Mouse (Mus musculus): ENCODE data around the gene Ttc28. TPM values are rescaled to one million over a fixed set of nuclear protein-coding genes. Genes with fewer than 3 reads are reported as not detected.

The Ttc28 gene
- total RNA-seq, 2 experiments from 2014 or later = 10.2 to 11.7 TPM

GRCm38 (mm10) chr5:111204976-111205586, 325.5 kb downstream of the Ttc28 start:
- no peak for TF ChIP-seq CTCF (conservative IDR thresholded peaks at IDR 0.05)
- no peak overlapping the region for H3K27ac ChIP-seq
- DNase-seq (ENCODE audit: low spot score in 2 of 2) = peak in 1 of 2 experiments; percentile 29
- no peak overlapping the region for H3K4me3 ChIP-seq

GRCm38 (mm10) chr5:111205817-111206216, 326.2 kb downstream of the Ttc28 start:
- Histone ChIP-seq H3K27ac (no peak overlapping the region), H3K4me3 (no peak overlapping the region)
- no peak for TF ChIP-seq CTCF (conservative IDR thresholded peaks at IDR 0.05)
- no peak for DNase-seq (ENCODE audit: low spot score in 2 of 2)

GRCm38 (mm10) chr5:111207924-111208659, 328.5 kb downstream of the Ttc28 start:
- H3K27ac ChIP-seq = no peak overlapping the region
- peak; percentile 71 for TF ChIP-seq CTCF (conservative IDR thresholded peaks at IDR 0.05)

GRCm38 (mm10) chr5:111208660-111208969, 329.0 kb downstream of the Ttc28 start:
- TF ChIP-seq CTCF (conservative IDR thresholded peaks at IDR 0.05) = peak; percentile 91
- Histone ChIP-seq H3K27ac (no peak overlapping the region), H3K4me3 (no peak overlapping the region)
- DNase-seq (ENCODE audit: low spot score in 2 of 2) = peak; percentile 55 to 64

More at GRCm38 (mm10) chr5:111207924-111208659, 328.5 kb downstream of the Ttc28 start:
- DNase-seq (ENCODE audit: low spot score in 2 of 2) = no peak
- H3K4me3 ChIP-seq = no peak overlapping the region

GRCm38 (mm10) chr5:111213935-111214450, 334.4 kb downstream of the Ttc28 start:
- Histone ChIP-seq H3K4me3 (no peak overlapping the region), H3K27ac (no peak overlapping the region)
- DNase-seq (ENCODE audit: low spot score in 2 of 2) = no peak
- TF ChIP-seq CTCF (conservative IDR thresholded peaks at IDR 0.05) = no peak

- TF ChIP-seq CTCF (conservative IDR thresholded peaks at IDR 0.05) = no peak
- no peak for DNase-seq (ENCODE audit: low spot score in 2 of 2)
- Histone ChIP-seq H3K4me3 (no peak overlapping the region), H3K27ac (no peak overlapping the region)
Observed at GRCm38 (mm10) chr5:111214890-111215289, 335.3 kb downstream of the Ttc28 start.

GRCm38 (mm10) chr5:111215722-111216121, 336.1 kb downstream of the Ttc28 start:
- H3K4me3 ChIP-seq = no peak overlapping the region
- no peak for DNase-seq (ENCODE audit: low spot score in 2 of 2)
- no peak for TF ChIP-seq CTCF (conservative IDR thresholded peaks at IDR 0.05)
- no peak overlapping the region for H3K27ac ChIP-seq

GRCm38 (mm10) chr5:111216166-111216565, 336.6 kb downstream of the Ttc28 start:
- Histone ChIP-seq H3K27ac (no peak overlapping the region), H3K4me3 (no peak overlapping the region)
- no peak for DNase-seq (ENCODE audit: low spot score in 2 of 2)
- no peak for TF ChIP-seq CTCF (conservative IDR thresholded peaks at IDR 0.05)

- no peak for DNase-seq (ENCODE audit: low spot score in 2 of 2)
- H3K4me3 ChIP-seq = no peak overlapping the region
- no peak overlapping the region for H3K27ac ChIP-seq
- no peak for TF ChIP-seq CTCF (conservative IDR thresholded peaks at IDR 0.05)
Observed at GRCm38 (mm10) chr5:111217447-111218110, 338.0 kb downstream of the Ttc28 start.

GRCm38 (mm10) chr5:111218111-111218891, 338.7 kb downstream of the Ttc28 start:
- Histone ChIP-seq H3K4me3 (no peak overlapping the region), H3K27ac (no peak overlapping the region)
- no peak for DNase-seq (ENCODE audit: low spot score in 2 of 2)
- TF ChIP-seq CTCF (conservative IDR thresholded peaks at IDR 0.05) = no peak

- TF ChIP-seq CTCF (conservative IDR thresholded peaks at IDR 0.05) = no peak
- Histone ChIP-seq H3K27ac (no peak overlapping the region), H3K4me3 (no peak overlapping the region)
- no peak for DNase-seq (ENCODE audit: low spot score in 2 of 2)
Observed at GRCm38 (mm10) chr5:111218998-111219397, 339.4 kb downstream of the Ttc28 start.

GRCm38 (mm10) chr5:111220679-111221380, 341.2 kb downstream of the Ttc28 start:
- no peak for DNase-seq (ENCODE audit: low spot score in 2 of 2)
- Histone ChIP-seq H3K27ac (no peak overlapping the region), H3K4me3 (no peak overlapping the region)
- no peak for TF ChIP-seq CTCF (conservative IDR thresholded peaks at IDR 0.05)
